In genomic region chr15:79725190-79725789, GRCm38 (mm10) we compare ENCODE assay signal across 16 mouse cellular contexts. TPM values are rescaled to one million over a fixed set of nuclear protein-coding genes. Genes with fewer than 3 reads are reported as not detected.
DNase-seq lines count a peak whose midpoint lies in the region; ATAC-seq and TF ChIP-seq lines count a peak whose summit lies in the region.
"Had no signal": no experiment of that assay in that cellular context is flagged by ENCODE, and none has a peak within 500 bp of the region (broad histone marks: within the 10 kb centered on the region; RNA-seq: fewer than 3 reads in every experiment).

No protein-coding gene starts in this region.

- intact Hi-C loops in gastrocnemius, postnatal 36 days (cut with DNase I): no loop called here

- peak; percentile 51 for DNase-seq in gastrocnemius, postnatal 25 days
- no peak for DNase-seq in gastrocnemius, postnatal 36 days
- peak; percentile 85 for DNase-seq in brain, adult 2 months (ENCODE audit: low read depth, low spot score)
- DNase-seq in frontal cortex, postnatal 36 days (ENCODE audit: low spot score in 2 of 2): peak; percentile 57 to 69
- peak; percentile 69 to 74 for DNase-seq in right cerebral cortex, adult 2 months (ENCODE audit: low spot score in 2 of 2)
- no peak for DNase-seq in kidney, adult 2 months
- no peak for DNase-seq in midbrain, postnatal 0 days (ENCODE audit: low spot score)
- DNase-seq: cerebellum, adult 9-11 months; heart, postnatal 4 days; kidney, adult 18-20 months; kidney, postnatal 25 days; lung, postnatal 14 days had no signal

- no peak overlapping the region for H3K4me2 ChIP-seq in midbrain, postnatal 0 days (ENCODE audit: low read depth, low read length, poor library complexity, severe bottlenecking)
- H3K4me2 ChIP-seq: heart, embryonic 13.5 days; neural tube, embryonic 12.5 days; stomach, embryonic 15.5 days had no signal

- 84% methylated on average over 11 of the region's 11 CpGs for WGBS in kidney, adult 2 months
- 90% methylated on average over 11 of the region's 11 CpGs for WGBS in midbrain, postnatal 0 days

- H3K27ac ChIP-seq in kidney, adult 2 months (ENCODE audit: insufficient read depth, low read depth, low read length): no peak overlapping the region
- H3K27ac ChIP-seq in midbrain, postnatal 0 days (ENCODE audit: low read depth, low read length): no peak overlapping the region
- H3K27ac ChIP-seq: heart, embryonic 13.5 days; neural tube, embryonic 12.5 days; stomach, embryonic 15.5 days had no signal

- TF ChIP-seq POLR2A in kidney, adult 2 months (IDR thresholded peaks at IDR 0.05; ENCODE audit: low read depth, low read length): no peak

- H3K4me1 ChIP-seq in kidney, adult 2 months (ENCODE audit: control insufficient read depth, insufficient read depth, low read length): no peaks in the 10 kb centered on the region
- H3K4me1 ChIP-seq in midbrain, postnatal 0 days (ENCODE audit: insufficient read depth, low read length): no peaks in the 10 kb centered on the region
- H3K4me1 ChIP-seq: heart, embryonic 13.5 days; neural tube, embryonic 12.5 days; stomach, embryonic 15.5 days had no signal

- H3K4me3 ChIP-seq in kidney, adult 2 months (ENCODE audit: insufficient read depth, low read depth, low read length): no peak overlapping the region
- no peak overlapping the region for H3K4me3 ChIP-seq in midbrain, postnatal 0 days (ENCODE audit: low read depth, low read length)
- H3K4me3 ChIP-seq: heart, embryonic 13.5 days; megakaryocyte, embryonic 14.5 days; neural tube, embryonic 12.5 days; stomach, embryonic 15.5 days had no signal

- no peaks in the 10 kb centered on the region for H3K9me3 ChIP-seq in midbrain, postnatal 0 days (ENCODE audit: low read length)
- H3K9me3 ChIP-seq: heart, embryonic 13.5 days; megakaryocyte, embryonic 14.5 days; neural tube, embryonic 12.5 days; stomach, embryonic 15.5 days had no signal

- H3K27me3 ChIP-seq in kidney, adult 2 months (replicated peaks; ENCODE audit: control insufficient read depth, insufficient read depth, low read length): no peaks in the 10 kb centered on the region
- H3K27me3 ChIP-seq in midbrain, postnatal 0 days (ENCODE audit: insufficient read depth, low read length): no peaks in the 10 kb centered on the region
- H3K27me3 ChIP-seq: heart, embryonic 13.5 days; neural tube, embryonic 12.5 days; stomach, embryonic 15.5 days had no signal

- no peak for ATAC-seq in midbrain, postnatal 0 days (ENCODE audit: low FRiP score)

- TF ChIP-seq CTCF in kidney, adult 2 months (conservative IDR thresholded peaks at IDR 0.05; ENCODE audit: insufficient read depth, insufficient read length, low read depth, low read length): no peak
- no peak for TF ChIP-seq CTCF in midbrain, postnatal 0 days (IDR thresholded peaks at IDR 0.05)

- no peaks in the 10 kb centered on the region for H3K36me3 ChIP-seq in kidney, adult 2 months (ENCODE audit: control insufficient read depth, insufficient read depth, low read length)
- peaks cover 59% of the 10 kb centered on the region for H3K36me3 ChIP-seq in midbrain, postnatal 0 days (ENCODE audit: insufficient read depth, low read length)

- H3K9ac ChIP-seq in midbrain, postnatal 0 days (replicated peaks; ENCODE audit: low read length, poor library complexity, severe bottlenecking): no peak overlapping the region
- H3K9ac ChIP-seq: heart, embryonic 13.5 days; stomach, embryonic 15.5 days had no signal

RNA-seq across cellular contexts. Expression of gene Sun2, which starts 17.0 kb away (rescaled TPM):
- 10 to 100 TPM; 70.7 to 76.5 TPM for total RNA-seq in gastrocnemius, postnatal 25 days (2021)
- total RNA-seq in gastrocnemius, postnatal 36 days (2021): 10 to 100 TPM; 76.2 to 86.8 TPM
- polyA plus RNA-seq in kidney, adult 2 months (2012; rRNA removed): 31.5 and 31.9 TPM in 2 replicates
- total RNA-seq in midbrain, postnatal 0 days (2014; rRNA removed): 32.3 and 33.7 TPM in 2 replicates
- 2.8 and 3.1 TPM in 2 replicates for polyA plus RNA-seq in midbrain, postnatal 0 days (2015; fragmentation: Nextera tagmentation; extraction: Ambion mirVana)

RNA-seq across cellular contexts. Expression of gene Gtpbp1, which starts 34.6 kb away (rescaled TPM):
- total RNA-seq in gastrocnemius, postnatal 25 days (2021): 10 to 100 TPM; 20.4 to 21.7 TPM
- total RNA-seq in gastrocnemius, postnatal 36 days (2021): 10 to 100 TPM; 22.5 to 24.2 TPM
- polyA plus RNA-seq in kidney, adult 2 months (2012; rRNA removed): 29.9 and 35.3 TPM in 2 replicates
- 76.1 and 99.3 TPM in 2 replicates for total RNA-seq in midbrain, postnatal 0 days (2014; rRNA removed)
- 40.0 and 41.6 TPM in 2 replicates for polyA plus RNA-seq in midbrain, postnatal 0 days (2015; fragmentation: Nextera tagmentation; extraction: Ambion mirVana)

RNA-seq across cellular contexts. Expression of gene Josd1, which starts 37.6 kb away (rescaled TPM):
- total RNA-seq in gastrocnemius, postnatal 25 days (2021): 10 to 100 TPM; 12.1 to 16.0 TPM
- total RNA-seq in gastrocnemius, postnatal 36 days (2021): 10 to 100 TPM; 12.1 to 13.3 TPM
- 19.5 and 19.9 TPM in 2 replicates for polyA plus RNA-seq in kidney, adult 2 months (2012; rRNA removed)
- total RNA-seq in midbrain, postnatal 0 days (2014; rRNA removed): 58.7 and 59.6 TPM in 2 replicates
- polyA plus RNA-seq in midbrain, postnatal 0 days (2015; fragmentation: Nextera tagmentation; extraction: Ambion mirVana): 16.8 and 17.7 TPM in 2 replicates

RNA-seq across cellular contexts. Expression of gene Dnal4, which starts 52.4 kb away (rescaled TPM):
- total RNA-seq in gastrocnemius, postnatal 25 days (2021): 1 to 10 TPM; 5.9 to 6.1 TPM
- total RNA-seq in gastrocnemius, postnatal 36 days (2021): 1 to 10 TPM; 4.9 to 6.0 TPM
- 54.3 and 57.8 TPM in 2 replicates for polyA plus RNA-seq in kidney, adult 2 months (2012; rRNA removed)
- 40.8 and 44.0 TPM in 2 replicates for total RNA-seq in midbrain, postnatal 0 days (2014; rRNA removed)
- 55.9 and 59.7 TPM in 2 replicates for polyA plus RNA-seq in midbrain, postnatal 0 days (2015; fragmentation: Nextera tagmentation; extraction: Ambion mirVana)

RNA-seq across cellular contexts. Expression of gene Tomm22, which starts 54.6 kb away (rescaled TPM):
- total RNA-seq in gastrocnemius, postnatal 25 days (2021): 10 to 100 TPM; 67.1 to 72.6 TPM
- 10 to 100 TPM; 56.5 to 60.2 TPM for total RNA-seq in gastrocnemius, postnatal 36 days (2021)
- 38.2 and 52.5 TPM in 2 replicates for polyA plus RNA-seq in kidney, adult 2 months (2012; rRNA removed)
- total RNA-seq in midbrain, postnatal 0 days (2014; rRNA removed): 161 and 180 TPM in 2 replicates
- polyA plus RNA-seq in midbrain, postnatal 0 days (2015; fragmentation: Nextera tagmentation; extraction: Ambion mirVana): 229 and 230 TPM in 2 replicates

Comparison
In these comparisons a context has a peak if more than half of its experiments do, and no peak if none do; other contexts are left out.
1. DNase-seq: peak in gastrocnemius, postnatal 25 days (single experiment), brain, adult 2 months (single experiment), frontal cortex, postnatal 36 days (2 of 2) and right cerebral cortex, adult 2 months (2 of 2); none in gastrocnemius, postnatal 36 days (0 of 2), kidney, adult 2 months (single experiment) and midbrain, postnatal 0 days (single experiment).